Mouse (Mus musculus) liver, embryonic 14.5 days (tissue): ENCODE results near the gene Ubr2.

Source experiments
- CTCF ChIP-seq: IDR thresholded peaks from 2 replicates; pipeline ENCODE4 v1.5.1; 2016; ENCODE audit warnings: antibody characterized with exemption, low read depth, control low read depth
- EP300 ChIP-seq: IDR thresholded peaks from 2 replicates; pipeline ENCODE4 v1.6.1; 2016; ENCODE audit warnings: antibody characterized with exemption, low read depth

- TF ChIP-seq CTCF (no peak), EP300 (no peak)
These were observed 67.9 kb downstream of the Ubr2 start for GRCm38 (mm10) chr17:46942421-46942820.
